Mouse (Mus musculus): ENCODE results near the gene Cdc5l.
"Not testable (repeated sequence)": the region's sequence is repeated elsewhere in the genome, so short reads cannot be mapped to it uniquely, and the experiment has no call there.

The Cdc5l gene

GRCm38 (mm10) chr17:45433419-45434261 lies at the start of gene Cdc5l:
TSS of gene Cdc5l (minus strand) at chr17:45433737.
- DNase-seq: peak; percentile 98

- peak; percentile 36 to 40 for DNase-seq
These were observed 46.9 kb upstream of the Cdc5l start for GRCm38 (mm10) chr17:45480429-45480828.

GRCm38 (mm10) chr17:45478234-45478825 lies 44.8 kb upstream of the Cdc5l start:
- peak; percentile 88 to 92 for DNase-seq

- DNase-seq: peak; percentile 82 to 83
These were observed 41.3 kb upstream of the Cdc5l start, which contains the start of gene Spats1 for GRCm38 (mm10) chr17:45474669-45475465. TSS of gene Spats1 (minus strand) at chr17:45475415.

- no peak for DNase-seq
These were observed 40.6 kb upstream of the Cdc5l start for GRCm38 (mm10) chr17:45474146-45474545.

- DNase-seq: no peak
These were observed 40.1 kb upstream of the Cdc5l start for GRCm38 (mm10) chr17:45473667-45474066.

- DNase-seq: no peak
These were observed 37.2 kb upstream of the Cdc5l start for GRCm38 (mm10) chr17:45470726-45471125.

- no peak for DNase-seq
These were observed 34.8 kb upstream of the Cdc5l start for GRCm38 (mm10) chr17:45468302-45468701.

GRCm38 (mm10) chr17:45466701-45467100 lies 33.2 kb upstream of the Cdc5l start:
- DNase-seq: no peak

GRCm38 (mm10) chr17:45464255-45464654 lies 30.7 kb upstream of the Cdc5l start:
- no peak for DNase-seq

- DNase-seq: no peak
These were observed 29.0 kb upstream of the Cdc5l start for GRCm38 (mm10) chr17:45462506-45462905.

- DNase-seq: no peak
These were observed 25.5 kb upstream of the Cdc5l start for GRCm38 (mm10) chr17:45459062-45459461.

- DNase-seq: no peak
These were observed 25.0 kb upstream of the Cdc5l start for GRCm38 (mm10) chr17:45458516-45458915.

- no peak for DNase-seq
These were observed 23.9 kb upstream of the Cdc5l start for GRCm38 (mm10) chr17:45457487-45457886.

GRCm38 (mm10) chr17:45456260-45457152 lies 23.0 kb upstream of the Cdc5l start:
- DNase-seq: no peak

GRCm38 (mm10) chr17:45455783-45456182 lies 22.2 kb upstream of the Cdc5l start:
- not testable (repeated sequence) for DNase-seq

GRCm38 (mm10) chr17:45454794-45455193 lies 21.3 kb upstream of the Cdc5l start:
- DNase-seq: no peak

GRCm38 (mm10) chr17:45452271-45452670 lies 18.7 kb upstream of the Cdc5l start:
- DNase-seq: no peak

- DNase-seq: no peak
These were observed 16.6 kb upstream of the Cdc5l start for GRCm38 (mm10) chr17:45450153-45450552.

- no peak for DNase-seq
These were observed 16.0 kb upstream of the Cdc5l start for GRCm38 (mm10) chr17:45449586-45449985.

- DNase-seq: no peak
These were observed 13.5 kb upstream of the Cdc5l start for GRCm38 (mm10) chr17:45447063-45447462.

- no peak for DNase-seq
These were observed 12.4 kb upstream of the Cdc5l start for GRCm38 (mm10) chr17:45445923-45446322.

All from cerebellum, postnatal 36 days (tissue).